Mouse (Mus musculus): ENCODE data around the gene Ctnnd2.
A peak's percentile ranks its signal among the peaks of the same experiment; 100 is the strongest.

Ctnnd2 gene

DNA sequence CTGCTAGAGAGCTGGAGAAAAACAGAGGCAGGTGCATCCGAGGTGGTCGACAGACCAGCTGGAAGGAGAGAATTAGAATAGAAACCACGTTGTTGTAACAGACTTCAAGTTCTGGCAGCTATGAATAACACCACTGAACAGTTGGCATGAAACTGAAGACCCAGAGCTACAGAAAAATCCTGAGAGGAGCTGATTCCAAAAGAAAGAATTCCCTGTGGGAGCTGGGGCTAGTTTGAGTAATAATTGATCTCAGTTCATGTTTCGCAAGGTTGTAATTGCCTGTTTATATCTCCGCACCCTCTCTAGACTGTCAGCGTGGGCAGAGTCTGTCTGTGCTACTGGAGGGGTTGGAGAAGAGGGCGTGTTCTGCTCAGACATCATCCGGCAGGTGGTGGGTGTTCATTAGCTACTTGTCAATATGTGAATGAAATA lies 98.8 kb downstream of the Ctnnd2 start:
- no peak for DNase-seq

DNA sequence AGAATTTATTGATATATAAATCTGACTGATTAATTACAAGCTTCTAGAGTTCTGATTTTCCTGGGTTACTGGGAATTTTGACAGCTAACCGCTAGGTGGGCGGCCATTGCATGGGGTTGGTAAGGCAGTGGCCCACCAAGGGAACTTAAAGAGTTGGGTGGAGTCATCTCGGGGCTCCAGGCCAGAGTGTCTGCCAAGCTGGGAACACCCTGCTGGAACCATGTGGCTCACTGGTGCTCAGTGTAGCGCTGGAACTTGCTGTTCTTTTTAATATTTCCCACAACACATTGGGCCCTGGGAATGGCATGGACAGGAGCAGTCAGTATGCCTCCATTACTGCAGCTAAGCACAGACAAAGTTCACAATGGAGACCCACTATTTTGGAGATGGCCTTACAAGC lies 99.9 kb downstream of the Ctnnd2 start:
- DNase-seq: no peak

GRCm38 (mm10) chr15:30275721-30276120 lies 103.3 kb downstream of the Ctnnd2 start:
- DNase-seq: no peak

DNA sequence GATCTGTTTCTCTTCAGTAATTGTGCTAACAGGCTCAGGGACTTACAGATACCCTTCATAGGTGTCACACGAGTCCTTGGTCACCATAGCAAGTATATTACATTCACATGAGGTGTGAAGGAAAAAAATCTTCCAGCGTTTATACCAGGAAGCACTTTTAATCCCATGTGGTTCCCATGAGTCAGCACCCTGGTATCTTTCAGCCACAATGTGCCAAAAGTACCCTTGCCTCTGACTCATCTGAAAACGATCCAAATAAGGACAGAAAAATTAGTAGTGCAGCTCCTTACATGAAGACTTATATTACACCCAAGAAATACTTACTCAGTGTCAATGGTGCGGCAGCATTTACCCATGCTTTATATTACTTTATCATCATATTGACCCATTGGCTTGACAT lies 104.3 kb downstream of the Ctnnd2 start:
- DNase-seq: no peak

DNA sequence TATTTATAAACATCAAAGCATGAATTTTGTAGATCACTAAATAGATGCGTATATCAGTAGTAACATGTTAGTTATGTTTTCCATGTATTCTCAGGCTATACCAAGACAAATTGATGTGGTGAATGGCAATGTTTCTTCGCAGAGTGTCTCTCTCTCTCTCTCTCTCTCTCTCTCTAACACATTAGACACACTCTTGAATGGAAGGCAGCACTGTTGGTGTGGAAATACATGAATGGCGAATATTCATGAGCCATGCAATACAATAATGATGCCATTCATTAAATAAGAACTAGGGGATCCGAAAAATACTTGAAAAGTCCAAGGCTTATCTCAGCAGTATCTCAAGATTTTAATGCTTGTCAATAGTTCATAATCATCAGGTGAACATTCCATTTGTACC lies 106.2 kb downstream of the Ctnnd2 start:
- no peak for DNase-seq

GRCm38 (mm10) chr15:30285572-30286244 lies 113.3 kb downstream of the Ctnnd2 start:
- DNase-seq: peak; percentile 0 to 11

- DNase-seq: no peak
These were observed 113.9 kb downstream of the Ctnnd2 start for GRCm38 (mm10) chr15:30286245-30286642.

DNA sequence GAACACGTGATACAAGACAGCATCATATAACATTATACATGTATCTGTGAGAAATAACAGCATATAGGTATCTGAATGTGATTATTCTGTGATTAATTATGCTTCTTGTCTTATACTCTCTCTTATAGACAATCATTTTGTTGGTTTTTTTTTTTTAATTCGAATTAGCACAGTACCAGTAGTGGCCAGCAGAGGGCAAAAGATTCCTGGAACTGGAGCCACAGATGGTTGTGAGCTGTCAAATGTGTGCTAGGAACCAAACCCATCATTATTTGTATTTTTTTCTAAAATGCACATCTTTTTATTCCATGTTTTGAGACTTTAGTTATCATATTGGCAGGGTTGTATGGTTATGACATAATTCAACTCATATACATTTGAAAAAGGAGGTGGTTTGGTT lies 130.4 kb downstream of the Ctnnd2 start:
- no peak for DNase-seq

DNA sequence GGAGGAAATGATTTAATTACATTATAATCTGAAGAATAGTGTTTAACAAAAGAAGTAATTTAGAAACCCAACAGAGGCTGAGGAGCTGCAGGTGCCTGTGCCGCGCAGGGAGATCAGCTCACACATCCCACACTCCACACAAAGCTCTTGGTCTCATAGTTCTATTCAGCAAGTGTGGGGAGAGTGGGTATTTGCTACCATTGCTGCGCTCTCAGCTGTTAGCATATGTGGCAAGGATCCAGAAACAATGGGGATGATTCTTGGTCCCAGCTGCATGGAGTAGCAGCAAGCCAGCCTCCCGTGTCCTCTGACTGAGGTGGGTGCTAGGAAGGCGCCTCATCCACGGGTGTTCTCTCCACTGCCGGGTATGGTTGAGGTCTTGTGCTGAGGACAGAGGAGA lies 134.0 kb downstream of the Ctnnd2 start:
- no peak for DNase-seq

- no peak for DNase-seq
These were observed 150.2 kb downstream of the Ctnnd2 start for GRCm38 (mm10) chr15:30322543-30322942.

DNA sequence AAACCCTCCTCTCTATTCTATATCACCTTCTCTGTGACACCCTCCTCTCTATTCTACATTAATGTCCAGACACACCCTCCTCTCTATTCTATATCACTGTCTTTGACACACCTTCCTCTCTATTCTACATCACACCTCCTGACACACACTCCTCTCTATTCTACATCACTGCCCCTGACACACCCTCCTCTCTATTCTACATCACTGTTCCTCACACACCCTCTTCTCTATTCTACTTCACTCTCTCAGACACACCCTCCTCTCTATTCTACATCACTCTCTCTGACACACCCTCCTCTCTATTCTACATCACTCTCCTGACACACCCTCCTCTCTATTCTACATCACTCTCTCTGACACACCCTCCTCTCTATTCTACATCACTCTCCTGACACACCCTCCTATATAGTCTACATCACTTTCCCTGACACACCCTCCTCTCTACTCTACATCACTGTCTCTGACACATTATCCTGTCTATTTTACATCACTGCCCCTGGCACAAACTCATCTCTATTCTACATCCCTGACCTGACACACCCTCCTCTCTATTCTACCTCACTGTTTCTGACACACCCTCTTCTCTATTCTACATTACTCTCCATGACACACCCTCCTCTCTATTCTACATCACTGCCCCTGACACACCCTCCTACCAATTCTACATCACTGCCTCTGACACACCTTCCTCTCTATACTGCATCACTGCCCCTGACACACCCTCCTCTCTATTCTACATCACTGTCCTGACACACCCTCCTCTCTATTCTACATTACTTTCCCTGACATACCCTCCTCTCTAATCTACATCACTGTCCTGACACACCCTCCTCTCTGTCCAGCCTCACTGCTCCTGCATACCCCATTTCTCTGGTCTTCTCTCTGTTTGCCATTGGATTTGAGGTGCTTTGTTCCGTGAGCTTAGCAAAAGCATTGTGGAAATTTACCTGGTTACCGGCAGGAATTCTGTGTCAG lies 161.2 kb downstream of the Ctnnd2 start:
- no peak for DNase-seq

GRCm38 (mm10) chr15:30338585-30339197 lies 166.3 kb downstream of the Ctnnd2 start:
- no peak for DNase-seq

DNA sequence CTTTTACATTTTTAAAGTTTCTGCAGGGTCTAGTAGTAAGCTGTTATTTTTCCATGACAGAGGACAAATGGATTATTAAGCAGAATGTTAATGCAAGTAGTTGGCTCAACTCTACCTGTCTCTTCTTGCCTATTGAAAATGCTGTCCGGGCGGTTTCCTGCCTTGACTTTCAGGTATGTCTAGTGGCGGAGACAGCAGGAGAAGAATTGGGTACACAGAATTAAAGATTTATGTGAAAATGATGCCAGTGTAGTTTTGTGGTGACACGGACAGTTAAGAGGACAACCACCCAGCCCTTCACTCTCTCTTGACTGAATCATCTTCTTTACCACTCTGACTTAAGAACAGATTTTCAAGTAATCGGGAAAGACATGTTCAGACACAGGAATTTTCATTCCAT lies 173.4 kb downstream of the Ctnnd2 start:
- DNase-seq: no peak

DNA sequence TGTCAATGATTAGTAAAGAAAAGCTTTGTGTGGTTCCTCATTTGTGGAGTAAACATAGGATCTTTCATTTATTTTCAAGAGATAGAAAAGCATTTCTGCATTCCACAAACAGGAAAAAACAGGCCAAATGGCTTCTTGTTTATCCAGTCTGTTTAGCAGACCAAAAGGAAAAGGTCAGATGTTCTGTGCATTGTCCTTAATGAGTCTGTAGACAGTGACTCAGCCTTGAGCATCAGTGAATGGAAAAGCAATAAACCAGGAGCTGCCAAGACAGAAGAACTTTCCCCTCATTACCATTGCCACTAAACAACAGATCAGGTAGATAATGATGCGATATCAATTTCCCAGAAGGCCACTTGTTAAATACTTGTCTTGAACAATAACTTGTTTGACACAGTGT lies 192.1 kb downstream of the Ctnnd2 start:
- DNase-seq: no peak

GRCm38 (mm10) chr15:30369997-30370396 lies 197.6 kb downstream of the Ctnnd2 start:
- no peak for DNase-seq

GRCm38 (mm10) chr15:30371151-30371550 lies 198.8 kb downstream of the Ctnnd2 start:
- DNase-seq: no peak

GRCm38 (mm10) chr15:30373654-30374215 lies 201.3 kb downstream of the Ctnnd2 start:
- DNase-seq: no peak

- DNase-seq: no peak
These were observed 202.5 kb downstream of the Ctnnd2 start for GRCm38 (mm10) chr15:30374907-30375306.

- no peak for DNase-seq
These were observed 210.9 kb downstream of the Ctnnd2 start for GRCm38 (mm10) chr15:30383075-30383842.

DNA sequence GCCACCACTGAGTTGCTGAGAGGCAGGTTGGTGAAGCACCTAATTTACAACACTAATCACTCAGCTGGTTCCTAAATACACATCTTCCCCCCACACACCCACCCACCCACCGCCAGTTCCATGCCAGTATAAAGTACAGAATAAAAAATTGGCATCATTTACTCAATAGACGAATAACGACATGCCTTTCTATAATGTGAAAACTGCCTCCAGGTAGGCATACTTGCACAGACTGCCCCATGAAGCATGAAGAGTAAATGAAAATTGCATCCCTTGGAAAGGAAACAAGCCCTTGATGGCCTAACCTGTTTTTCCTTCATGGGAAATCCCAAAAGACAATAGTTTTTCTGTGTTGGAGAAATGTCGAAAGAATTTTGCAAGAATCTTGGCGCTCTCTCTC lies 212.0 kb downstream of the Ctnnd2 start:
- DNase-seq: no peak

DNA sequence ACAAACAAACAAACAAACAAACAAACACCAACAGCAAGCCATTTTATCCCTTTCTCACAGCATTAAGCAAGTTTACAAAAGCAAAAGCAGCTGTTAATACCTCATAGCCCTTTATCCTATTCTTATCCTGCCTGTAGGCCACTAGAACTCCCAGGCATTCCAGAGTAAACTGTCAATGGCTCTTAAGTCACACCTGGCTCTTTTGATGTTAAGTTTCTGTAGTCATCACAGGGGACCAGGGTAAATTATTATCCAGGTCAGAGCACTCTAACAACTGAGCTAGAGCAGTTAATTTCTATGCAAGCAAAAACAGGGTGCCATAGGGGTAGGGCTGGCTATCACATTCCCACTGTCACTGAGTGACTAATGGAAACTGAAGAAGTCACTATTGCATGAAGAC lies 214.1 kb downstream of the Ctnnd2 start:
- DNase-seq: no peak

DNA sequence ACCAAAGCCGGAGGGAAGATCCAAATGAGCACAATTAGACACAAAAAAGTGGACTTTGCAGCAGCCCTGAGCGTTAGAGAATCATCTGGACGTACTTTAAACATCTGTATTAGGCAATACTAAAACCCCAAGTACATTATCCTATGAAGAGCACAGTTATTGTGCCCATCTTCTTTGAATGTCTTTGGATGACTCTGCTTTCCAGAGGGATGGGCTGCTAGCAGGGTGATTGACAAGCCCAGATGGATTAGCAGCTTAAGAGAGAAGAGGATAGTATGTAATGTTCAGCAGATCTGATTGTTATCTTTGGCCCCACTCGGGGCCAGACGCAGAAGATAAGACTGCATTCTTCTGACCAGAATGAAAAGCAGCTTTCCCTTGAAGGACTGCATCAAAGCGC lies 214.9 kb downstream of the Ctnnd2 start:
- DNase-seq: no peak

DNA sequence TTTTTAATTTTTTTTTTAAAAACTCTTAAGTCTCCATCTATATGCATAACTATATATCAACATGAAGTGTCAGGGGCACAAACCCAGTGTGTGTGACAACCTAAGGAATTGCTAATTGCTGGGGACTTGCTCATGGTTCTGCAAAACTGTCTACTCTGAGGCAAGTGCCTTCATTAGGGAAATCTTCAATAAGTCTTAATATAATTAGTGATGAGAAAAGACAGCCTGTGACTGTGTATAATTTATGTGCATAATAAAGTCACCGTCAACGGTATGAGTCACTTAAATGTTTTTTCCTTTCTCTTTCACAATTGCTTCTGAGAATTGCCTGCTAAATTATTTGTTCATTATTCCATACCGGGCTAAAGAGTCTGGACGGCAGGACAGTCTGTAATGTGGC lies 228.7 kb downstream of the Ctnnd2 start:
- DNase-seq: no peak
